Mouse (Mus musculus) heart, embryonic 14.5 days (tissue): Measurements from ENCODE around the gene Pxn. TPM values are rescaled to one million over a fixed set of nuclear protein-coding genes. Genes with fewer than 3 reads are reported as not detected.

Experiments used
- ATAC-seq: fragments of 200-750 bp; cut with Nextera tagmentation; 2 replicates; pipeline ENCODE4 v1.8.0; 2017; ENCODE audit warnings: low read depth, moderate TSS enrichment; ENCODE audit not compliant: insufficient number of reproducible peaks, insufficient read depth, low FRiP score
- H3K27ac ChIP-seq, 2 experiments: fragments of 200-500 bp in 1 of 2; fragments of 300-500 bp in 1 of 2; sonication (generic) in 1 of 2; replicated peaks in 1 of 2; 2 replicates each; pipeline ENCODE4 v1.5.1; 2012 to 2014; ENCODE audit warnings: low read depth in 2 of 2, low read length in 2 of 2, control low read depth in 1 of 2, mild to moderate bottlenecking in 1 of 2, mixed read lengths in 1 of 2; ENCODE audit not compliant: control insufficient read depth in 1 of 2, insufficient read depth in 1 of 2
- H3K27me3 ChIP-seq: fragments of 300-500 bp; sonication (generic); 2 replicates; pipeline ENCODE4 v1.6.1; 2014; ENCODE audit warnings: mild to moderate bottlenecking, low read length, control low read depth; ENCODE audit not compliant: control insufficient read depth, insufficient read depth
- H3K36me3 ChIP-seq: fragments of 300-500 bp; sonication (generic); 2 replicates; pipeline ENCODE4 v1.6.1; 2014; ENCODE audit warnings: mild to moderate bottlenecking, control low read depth, low read length, mixed read lengths; ENCODE audit not compliant: control insufficient read depth, insufficient read depth
- H3K4me1 ChIP-seq, 2 experiments: fragments of 200-500 bp in 1 of 2; fragments of 300-500 bp in 1 of 2; sonication (generic) in 1 of 2; 2 replicates each; pipeline ENCODE4 v1.6.1; 2012 to 2014; ENCODE audit warnings: low read length in 2 of 2, control low read depth in 1 of 2, mixed read lengths in 1 of 2; ENCODE audit not compliant: control insufficient read depth in 2 of 2, insufficient read depth in 2 of 2
- H3K4me2 ChIP-seq: fragments of 300-500 bp; sonication (generic); 2 replicates; pipeline ENCODE4 v1.6.1; 2014; ENCODE audit warnings: mild to moderate bottlenecking, low read length
- H3K4me3 ChIP-seq, 2 experiments: fragments of 200-500 bp in 1 of 2; fragments of 300-500 bp in 1 of 2; sonication (generic) in 1 of 2; 2 replicates each; pipeline ENCODE4 v1.5.1; 2012 to 2014; ENCODE audit warnings: low read length in 2 of 2, mild to moderate bottlenecking in 2 of 2, control low read depth in 1 of 2, low read depth in 1 of 2, moderate library complexity in 1 of 2; ENCODE audit not compliant: control insufficient read depth in 1 of 2, insufficient read depth in 1 of 2
- H3K9ac ChIP-seq: fragments of 300-500 bp; sonication (generic); 2 replicates; pipeline ENCODE4 v1.6.1; 2014; ENCODE audit warnings: mild to moderate bottlenecking, low read length
- H3K9me3 ChIP-seq: fragments of 300-500 bp; sonication (generic); 2 replicates; pipeline ENCODE4 v1.6.1; 2016; ENCODE audit warnings: low read length, control low read depth; ENCODE audit not compliant: control insufficient read depth
- WGBS: fragments of 180-500 bp; shearing (Covaris S2); extraction: QIAGEN DNeasy Blood & Tissue Kit; methylation state at CpG from one replicate; pipeline ENCODE4 v1.1.7; 2014; 5-methylcytosine and 5-hydroxymethylcytosine counted together
- polyA plus RNA-seq: library from polyadenylated mRNA; unstranded; fragments of >200 nt; fragmentation: Nextera tagmentation; extraction: Ambion mirVana; gene quantifications from 2 replicates; pipeline ENCODE4 v1.2.1, GENCODE M21; 2014

Gene Pxn
- polyA plus RNA-seq, 1 experiment from 2014 or later = 19.1 TPM

GRCm38 (mm10) chr5:115488841-115489698, 17.4 kb upstream of the Pxn start:
- Histone ChIP-seq H3K4me1 (peaks cover 21 to 30% of the 10 kb centered on the region in 2 experiments), H3K4me2 (peak overlapping the region; percentile 64), H3K27me3 (no peaks in the 10 kb centered on the region), H3K9ac (peak overlapping the region; percentile 83), H3K9me3 (no peaks in the 10 kb centered on the region), H3K4me3 (peak overlapping the region; percentile 39 to 53), H3K27ac (peak overlapping the region; percentile 100), H3K36me3 (no peaks in the 10 kb centered on the region)
- WGBS = 0% methylated on average over 39 of the region's 39 CpGs
- ATAC-seq = peak; percentile 41; the same call in 1 of the 2 replicates

- WGBS = under 1% methylated on average over 50 of the region's 50 CpGs
- H3K4me3 ChIP-seq = peak overlapping the region; percentile 39 to 53
- H3K4me1 ChIP-seq = peaks cover 21 to 26% of the 10 kb centered on the region in 2 experiments
- H3K4me2 ChIP-seq = peak overlapping the region; percentile 64
- H3K36me3 ChIP-seq = no peaks in the 10 kb centered on the region
- no peaks in the 10 kb centered on the region for H3K9me3 ChIP-seq
- peak overlapping the region; percentile 100 for H3K27ac ChIP-seq
- peak; percentile 75 for ATAC-seq
- peak overlapping the region; percentile 83 for H3K9ac ChIP-seq
- H3K27me3 ChIP-seq = no peaks in the 10 kb centered on the region
These were observed 16.5 kb upstream of the Pxn start for GRCm38 (mm10) chr5:115489699-115490637.

- H3K4me3 ChIP-seq = no peak overlapping the region
- H3K9ac ChIP-seq = no peak overlapping the region
- no peaks in the 10 kb centered on the region for H3K9me3 ChIP-seq
- H3K27ac ChIP-seq = peak overlapping the region in 1 of 2 experiments; percentile 63; a peak in 2 of 4 replicates
- H3K36me3 ChIP-seq = no peaks in the 10 kb centered on the region
- peaks cover 20 to 25% of the 10 kb centered on the region in 2 experiments for H3K4me1 ChIP-seq
- peak overlapping the region; percentile 64 for H3K4me2 ChIP-seq
- H3K27me3 ChIP-seq = no peaks in the 10 kb centered on the region
- 9% methylated on average over 8 of the region's 8 CpGs for WGBS
- ATAC-seq = no peak
These were observed 15.9 kb upstream of the Pxn start for GRCm38 (mm10) chr5:115490638-115491000.

- ATAC-seq = no peak
- no peak overlapping the region for H3K27ac ChIP-seq
- WGBS = 31% methylated on average over 5 of the region's 5 CpGs
These were observed 15.4 kb upstream of the Pxn start for GRCm38 (mm10) chr5:115491076-115491475.

GRCm38 (mm10) chr5:115491771-115492322, 14.6 kb upstream of the Pxn start:
- peak overlapping the region; percentile 64 for H3K4me2 ChIP-seq
- ATAC-seq = no peak
- no peaks in the 10 kb centered on the region for H3K9me3 ChIP-seq
- H3K4me3 ChIP-seq = peak overlapping the region; percentile 5 to 17; a peak in 3 of 4 replicates
- H3K9ac ChIP-seq = peak overlapping the region; percentile 58
- H3K36me3 ChIP-seq = no peaks in the 10 kb centered on the region
- peaks cover 20 to 25% of the 10 kb centered on the region in 2 experiments for H3K4me1 ChIP-seq
- H3K27me3 ChIP-seq = no peaks in the 10 kb centered on the region
- peak overlapping the region; percentile 8 to 61; a peak in 3 of 4 replicates for H3K27ac ChIP-seq
- WGBS = 3% methylated on average over 28 of the region's 28 CpGs

More at GRCm38 (mm10) chr5:115491076-115491475, 15.4 kb upstream of the Pxn start:
- Histone ChIP-seq H3K4me3 (no peak overlapping the region), H3K27me3 (no peaks in the 10 kb centered on the region), H3K4me2 (no peak overlapping the region; the same call in none of the 2 replicates), H3K9me3 (no peaks in the 10 kb centered on the region), H3K4me1 (peaks cover 20 to 25% of the 10 kb centered on the region in 2 experiments), H3K9ac (no peak overlapping the region), H3K36me3 (no peaks in the 10 kb centered on the region)

GRCm38 (mm10) chr5:115492711-115493335, 13.7 kb upstream of the Pxn start:
- no peak overlapping the region for H3K4me2 ChIP-seq
- H3K27ac ChIP-seq = peak overlapping the region; percentile 67 to 86; a peak in 3 of 4 replicates
- no peak overlapping the region for H3K4me3 ChIP-seq
- H3K36me3 ChIP-seq = no peaks in the 10 kb centered on the region
- no peaks in the 10 kb centered on the region for H3K27me3 ChIP-seq
- H3K4me1 ChIP-seq = peaks cover 20 to 25% of the 10 kb centered on the region in 2 experiments
- WGBS = 67% methylated on average over 6 of the region's 6 CpGs
- H3K9me3 ChIP-seq = no peaks in the 10 kb centered on the region
- no peak for ATAC-seq
- no peak overlapping the region for H3K9ac ChIP-seq

- WGBS = 43% methylated on average over 5 of the region's 5 CpGs
- Histone ChIP-seq H3K36me3 (no peaks in the 10 kb centered on the region), H3K27ac (peak overlapping the region; percentile 67 to 86), H3K4me1 (peaks cover 20 to 24% of the 10 kb centered on the region in 2 experiments), H3K9me3 (no peaks in the 10 kb centered on the region), H3K4me3 (no peak overlapping the region), H3K9ac (no peak overlapping the region), H3K4me2 (no peak overlapping the region), H3K27me3 (no peaks in the 10 kb centered on the region)
- ATAC-seq = no peak
These were observed 13.0 kb upstream of the Pxn start for GRCm38 (mm10) chr5:115493441-115493840.
